Mouse (Mus musculus) hindbrain, embryonic 16.5 days (tissue): ENCODE measurements around the gene Sirt6. TPM values are rescaled to one million over a fixed set of nuclear protein-coding genes. Genes with fewer than 3 reads are reported as not detected.

Experiments
- ATAC-seq: fragments of 200-750 bp; cut with Nextera tagmentation; 2 replicates; pipeline ENCODE4 v1.8.0; 2017; ENCODE audit warnings: moderate TSS enrichment, moderate library complexity
- H3K27ac ChIP-seq: fragments of 300-500 bp; sonication (generic); 2 replicates; pipeline ENCODE4 v1.5.1; 2014; ENCODE audit warnings: low read depth, mild to moderate bottlenecking, control low read depth, low read length, moderate library complexity
- H3K27me3 ChIP-seq: fragments of 300-500 bp; sonication (generic); replicated peaks from 2 replicates; pipeline ENCODE4 v1.6.1; 2014; ENCODE audit warnings: low read length; ENCODE audit not compliant: control insufficient read depth, insufficient read depth
- H3K36me3 ChIP-seq: fragments of 300-500 bp; sonication (generic); 2 replicates; pipeline ENCODE4 v1.6.1; 2014; ENCODE audit warnings: mild to moderate bottlenecking, low read length, moderate library complexity, mixed read lengths; ENCODE audit not compliant: control insufficient read depth, insufficient read depth
- H3K4me1 ChIP-seq: fragments of 300-500 bp; sonication (generic); 2 replicates; pipeline ENCODE4 v1.6.1; 2014; ENCODE audit warnings: low read depth, low read length; ENCODE audit not compliant: control insufficient read depth, insufficient read depth
- H3K4me2 ChIP-seq: fragments of 300-500 bp; sonication (generic); 2 replicates; pipeline ENCODE4 v1.6.1; 2014; ENCODE audit warnings: mild to moderate bottlenecking, low read length, control low read depth, moderate library complexity
- H3K4me3 ChIP-seq: fragments of 300-500 bp; sonication (generic); 2 replicates; pipeline ENCODE4 v1.5.1; 2014; ENCODE audit warnings: mild to moderate bottlenecking, low read length, control low read depth, moderate library complexity
- H3K9ac ChIP-seq: fragments of 300-500 bp; sonication (generic); 2 replicates; pipeline ENCODE4 v1.6.1; 2014; ENCODE audit warnings: low read depth, mild to moderate bottlenecking, control low read depth, low read length, moderate library complexity
- H3K9me3 ChIP-seq: fragments of 300-500 bp; sonication (generic); 2 replicates; pipeline ENCODE4 v1.6.1; 2014; ENCODE audit warnings: mild to moderate bottlenecking, low read length, moderate library complexity; ENCODE audit not compliant: control insufficient read depth
- WGBS: fragments of 180-500 bp; shearing (Covaris S2); extraction: QIAGEN DNeasy Blood & Tissue Kit; methylation state at CpG from one replicate; pipeline ENCODE4 v1.1.7; 2014; 5-methylcytosine and 5-hydroxymethylcytosine counted together
- polyA plus RNA-seq: library from polyadenylated mRNA; unstranded; fragments of >200 nt; fragmentation: Nextera tagmentation; extraction: Ambion mirVana; gene quantifications from 2 replicates; pipeline ENCODE4 v1.2.1, GENCODE M21; 2015

Sirt6 gene
- polyA plus RNA-seq, 1 experiment from 2014 or later = 35.8 TPM

- ATAC-seq = no peak
- Histone ChIP-seq H3K4me2 (no peak overlapping the region), H3K4me3 (no peak overlapping the region), H3K27ac (no peak overlapping the region), H3K4me1 (peaks cover 37% of the 10 kb centered on the region), H3K36me3 (no peaks in the 10 kb centered on the region), H3K9ac (no peak overlapping the region), H3K27me3 (peaks cover 4% of the 10 kb centered on the region), H3K9me3 (no peaks in the 10 kb centered on the region)
- WGBS = 81% methylated on average over 5 of the region's 5 CpGs
Observed at GRCm38 (mm10) chr10:81599630-81600029, 28.0 kb downstream of the Sirt6 start.

- no peak overlapping the region for H3K9ac ChIP-seq
- H3K27ac ChIP-seq = no peak overlapping the region
- no peak overlapping the region for H3K4me2 ChIP-seq
- no peak overlapping the region for H3K4me3 ChIP-seq
- peaks cover 9% of the 10 kb centered on the region for H3K27me3 ChIP-seq
- WGBS = 59% methylated on average over 6 of the region's 6 CpGs
- peaks cover 36% of the 10 kb centered on the region for H3K4me1 ChIP-seq
- no peak for ATAC-seq
- H3K36me3 ChIP-seq = no peaks in the 10 kb centered on the region
- no peaks in the 10 kb centered on the region for H3K9me3 ChIP-seq
Observed at GRCm38 (mm10) chr10:81598871-81599270, 28.7 kb downstream of the Sirt6 start.

GRCm38 (mm10) chr10:81598342-81598741, 29.3 kb downstream of the Sirt6 start:
- Histone ChIP-seq H3K4me3 (no peak overlapping the region), H3K9ac (no peak overlapping the region), H3K36me3 (no peaks in the 10 kb centered on the region), H3K9me3 (no peaks in the 10 kb centered on the region), H3K4me2 (no peak overlapping the region), H3K4me1 (peaks cover 36% of the 10 kb centered on the region), H3K27ac (no peak overlapping the region), H3K27me3 (peaks cover 9% of the 10 kb centered on the region)
- WGBS = 37% methylated on average over 3 of the region's 3 CpGs
- ATAC-seq = no peak

GRCm38 (mm10) chr10:81597137-81597950, 30.3 kb downstream of the Sirt6 start:
- no peaks in the 10 kb centered on the region for H3K9me3 ChIP-seq
- H3K4me3 ChIP-seq = no peak overlapping the region
- H3K4me1 ChIP-seq = peaks cover 36% of the 10 kb centered on the region
- H3K27ac ChIP-seq = peak overlapping the region; percentile 10; the same call in 1 of the 2 replicates
- no peaks in the 10 kb centered on the region for H3K36me3 ChIP-seq
- peak; percentile 34 for ATAC-seq
- peaks cover 11% of the 10 kb centered on the region for H3K27me3 ChIP-seq
- WGBS = 4% methylated on average over 9 of the region's 12 CpGs
- peak overlapping the region; percentile 41; the same call in 1 of the 2 replicates for H3K9ac ChIP-seq
- H3K4me2 ChIP-seq = peak overlapping the region; percentile 44

DNA sequence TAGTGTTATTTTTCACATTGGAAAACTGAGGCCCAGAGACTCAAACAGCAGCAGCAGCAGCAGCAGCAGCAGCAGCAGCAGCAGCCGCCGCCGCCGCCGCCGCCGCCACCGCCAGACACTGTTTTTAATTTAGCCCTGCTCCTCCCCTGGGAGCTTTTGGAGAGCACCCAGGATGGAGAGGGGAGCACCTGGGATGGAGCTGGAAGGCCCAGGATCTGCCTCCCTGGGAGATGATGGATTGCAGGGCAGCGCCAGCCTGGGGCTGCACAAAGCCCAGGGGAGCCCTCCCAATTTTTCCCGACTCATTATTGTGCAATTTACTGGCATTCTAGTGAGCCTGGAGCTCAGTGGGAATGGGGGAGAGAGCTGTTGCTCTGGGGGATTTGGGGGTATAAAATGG, 31.0 kb downstream of the Sirt6 start:
- peak; percentile 2 for ATAC-seq
- peak overlapping the region; percentile 40; the same call in 1 of the 2 replicates for H3K27ac ChIP-seq
- H3K4me2 ChIP-seq = peak overlapping the region; percentile 44
- H3K4me1 ChIP-seq = peaks cover 35% of the 10 kb centered on the region
- H3K36me3 ChIP-seq = no peaks in the 10 kb centered on the region
- H3K9ac ChIP-seq = peak overlapping the region; percentile 41
- H3K27me3 ChIP-seq = peaks cover 13% of the 10 kb centered on the region
- 0 out of 2 replicates have a peak overlapping the region, but pooled peaks have one; percentile 11 for H3K4me3 ChIP-seq
- WGBS = 1% methylated on average over 10 of the region's 10 CpGs
- no peaks in the 10 kb centered on the region for H3K9me3 ChIP-seq

DNA sequence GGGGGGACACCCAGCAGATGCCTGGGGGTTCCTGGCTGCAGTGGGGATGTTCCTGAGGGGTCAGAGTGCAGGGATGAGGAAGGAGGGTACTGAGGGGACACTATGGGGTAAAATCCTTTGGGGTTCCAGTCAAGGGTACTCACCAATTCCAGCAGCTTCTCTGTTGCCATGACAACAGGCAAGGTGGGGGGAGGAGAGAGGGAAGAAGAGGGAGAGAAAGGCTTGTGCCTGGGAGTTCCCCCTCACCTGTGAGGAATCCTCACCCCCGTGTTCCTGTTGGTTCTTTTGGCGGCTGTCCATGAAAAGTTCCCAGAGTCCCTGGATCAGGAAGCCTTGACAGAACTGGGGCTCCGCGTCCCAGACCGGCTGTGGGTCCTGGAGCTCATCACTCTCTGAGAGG, 32.0 kb downstream of the Sirt6 start:
- H3K27ac ChIP-seq = no peak overlapping the region
- no peak overlapping the region for H3K9ac ChIP-seq
- H3K27me3 ChIP-seq = peaks cover 21% of the 10 kb centered on the region
- H3K9me3 ChIP-seq = no peaks in the 10 kb centered on the region
- ATAC-seq = no peak
- no peak overlapping the region for H3K4me3 ChIP-seq
- H3K4me1 ChIP-seq = peaks cover 25% of the 10 kb centered on the region
- H3K36me3 ChIP-seq = no peaks in the 10 kb centered on the region
- 36% methylated on average over 5 of the region's 5 CpGs for WGBS
- no peak overlapping the region for H3K4me2 ChIP-seq

DNA sequence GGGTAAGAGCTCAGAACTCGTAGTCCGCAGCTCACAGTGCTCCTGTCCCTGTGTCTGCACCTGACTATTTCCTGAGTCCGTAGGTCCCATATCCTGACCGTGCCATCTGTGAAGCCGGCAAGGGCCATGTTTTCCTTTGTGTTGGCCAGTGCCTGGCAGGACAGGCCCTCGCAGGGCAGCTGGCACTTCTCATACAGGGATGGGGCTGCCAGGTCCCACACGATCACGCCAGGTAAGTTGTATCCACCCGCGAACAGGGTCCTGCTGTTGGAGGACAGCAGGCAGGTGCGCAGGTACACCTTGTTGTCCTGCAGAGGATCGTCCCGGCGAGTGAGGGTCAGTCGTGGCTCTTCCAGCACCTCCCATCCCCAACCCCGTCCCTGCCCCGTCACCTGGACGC, 33.7 kb downstream of the Sirt6 start:
- H3K27me3 ChIP-seq = peaks cover 26% of the 10 kb centered on the region
- no peak overlapping the region for H3K4me2 ChIP-seq
- no peak overlapping the region for H3K4me3 ChIP-seq
- H3K9me3 ChIP-seq = no peaks in the 10 kb centered on the region
- no peak overlapping the region for H3K9ac ChIP-seq
- no peak for ATAC-seq
- H3K4me1 ChIP-seq = peaks cover 24% of the 10 kb centered on the region
- 72% methylated on average over 16 of the region's 18 CpGs for whole genome bisulfite sequencing
- H3K36me3 ChIP-seq = no peaks in the 10 kb centered on the region
- no peak overlapping the region for H3K27ac ChIP-seq

DNA sequence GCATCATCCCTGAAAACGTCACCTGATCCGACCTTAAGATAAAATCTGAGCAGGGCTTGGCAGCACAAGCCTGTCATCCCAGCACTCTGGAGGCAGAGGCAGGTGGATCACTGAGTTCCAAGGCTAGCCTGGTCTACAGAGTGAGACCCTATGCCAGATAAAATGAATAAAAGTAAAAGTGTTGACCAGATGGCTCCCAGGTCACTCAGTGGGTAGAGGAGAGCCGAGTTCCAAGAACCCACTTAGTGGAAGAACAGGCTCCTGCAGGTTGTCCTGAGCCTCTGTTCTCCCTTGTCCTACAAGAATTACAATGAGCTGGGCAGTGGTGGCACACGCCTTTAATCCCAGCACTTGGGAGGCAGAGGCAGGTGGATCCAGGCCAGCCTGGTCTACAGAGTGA, 34.4 kb downstream of the Sirt6 start:
- Histone ChIP-seq H3K27me3 (peaks cover 26% of the 10 kb centered on the region), H3K4me2 (no peak overlapping the region)
- no peak for ATAC-seq

GRCm38 (mm10) chr10:81592631-81593030, 35.0 kb downstream of the Sirt6 start:
- H3K27me3 ChIP-seq = peaks cover 26% of the 10 kb centered on the region
- no peak overlapping the region for H3K9ac ChIP-seq
- 0 out of 2 replicates have a peak, but pooled peaks cover 2% of the 10 kb centered on the region for H3K36me3 ChIP-seq
- H3K4me2 ChIP-seq = no peak overlapping the region
- H3K27ac ChIP-seq = no peak overlapping the region
- no peak overlapping the region for H3K4me3 ChIP-seq
- peaks cover 22% of the 10 kb centered on the region for H3K4me1 ChIP-seq
- no peaks in the 10 kb centered on the region for H3K9me3 ChIP-seq
- 79% methylated on average over 7 of the region's 7 CpGs for WGBS
- ATAC-seq = no peak

More for the DNA sequence above, 34.4 kb downstream of the Sirt6 start:
- Histone ChIP-seq H3K36me3 (no peaks in the 10 kb centered on the region), H3K4me3 (no peak overlapping the region), H3K27ac (no peak overlapping the region), H3K9ac (no peak overlapping the region), H3K4me1 (peaks cover 24% of the 10 kb centered on the region), H3K9me3 (no peaks in the 10 kb centered on the region)
- WGBS = 69% methylated on average over 4 of the region's 4 CpGs
